Mouse (Mus musculus) intestine, postnatal 0 days (tissue): ENCODE measurements at regions not wholly inside any gene's neighbourhood (a gene's known extent, or its start where the extent isn't known, plus 50 kb on each side); places are given as distances from the start of the nearest gene placed in this dataset.

ENCODE experiments used
- ATAC-seq: fragments of 200-750 bp; cut with Nextera tagmentation; 2 replicates; pipeline ENCODE4 v1.8.0; 2017; ENCODE audit warnings: mild to moderate bottlenecking, moderate TSS enrichment, moderate library complexity
- H3K27ac ChIP-seq: fragments of 300-500 bp; sonication (generic); 2 replicates; pipeline ENCODE4 v1.5.1; 2014; ENCODE audit warnings: mild to moderate bottlenecking, low read depth, low read length, moderate library complexity
- H3K27me3 ChIP-seq: fragments of 300-500 bp; sonication (generic); replicated peaks from 2 replicates; pipeline ENCODE4 v1.6.1; 2014; ENCODE audit warnings: low read length, mixed read lengths; ENCODE audit not compliant: control insufficient read depth, insufficient read depth
- H3K36me3 ChIP-seq: fragments of 300-500 bp; sonication (generic); 2 replicates; pipeline ENCODE4 v1.6.1; 2014; ENCODE audit warnings: mild to moderate bottlenecking, moderate library complexity; ENCODE audit not compliant: control insufficient read depth, insufficient read depth
- H3K4me1 ChIP-seq: fragments of 300-500 bp; sonication (generic); replicated peaks from 2 replicates; pipeline ENCODE4 v1.6.1; 2014; ENCODE audit warnings: antibody characterized with exemption, low read length, mixed read lengths; ENCODE audit not compliant: control insufficient read depth, insufficient read depth
- H3K4me2 ChIP-seq: fragments of 300-500 bp; sonication (generic); replicated peaks from 2 replicates; pipeline ENCODE4 v1.6.1; 2014; ENCODE audit warnings: low read depth, mild to moderate bottlenecking, moderate library complexity
- H3K4me3 ChIP-seq: fragments of 300-500 bp; sonication (generic); 2 replicates; pipeline ENCODE4 v1.5.1; 2014; ENCODE audit warnings: low read depth, low read length
- H3K9ac ChIP-seq: fragments of 300-500 bp; sonication (generic); 2 replicates; pipeline ENCODE4 v1.6.1; 2014; ENCODE audit warnings: mild to moderate bottlenecking, low read depth, low read length
- H3K9me3 ChIP-seq: fragments of 300-500 bp; sonication (generic); 2 replicates; pipeline ENCODE4 v1.6.1; 2016; ENCODE audit warnings: mixed run types; ENCODE audit not compliant: control insufficient read depth
- CTCF ChIP-seq: sonication (generic); IDR thresholded peaks from 2 replicates; pipeline ENCODE4 v1.5.1; 2016; ENCODE audit warnings: low read depth, mild to moderate bottlenecking, control low read depth, antibody characterized with exemption, moderate library complexity
- WGBS: fragments of 180-500 bp; shearing (Covaris S2); extraction: QIAGEN DNeasy Blood & Tissue Kit; methylation state at CpG from one replicate; pipeline ENCODE4 v1.1.7; 2014; 5-methylcytosine and 5-hydroxymethylcytosine counted together

GRCm38 (mm10) chr6:103209202-103209601 lies 301.2 kb upstream of the Chl1 start:
- ATAC-seq, result no peak
- Histone ChIP-seq H3K4me3 (no peak overlapping the region), H3K4me2 (no peak overlapping the region), H3K36me3 (no peaks in the 10 kb centered on the region), H3K9me3 (no peaks in the 10 kb centered on the region), H3K27ac (no peak overlapping the region), H3K27me3 (no peaks in the 10 kb centered on the region), H3K9ac (no peak overlapping the region), H3K4me1 (no peaks in the 10 kb centered on the region)
- no peak for TF ChIP-seq CTCF

GRCm38 (mm10) chr6:103213160-103213559 lies 297.2 kb upstream of the Chl1 start:
- H3K36me3 ChIP-seq, result no peaks in the 10 kb centered on the region
- no peak for TF ChIP-seq CTCF
- no peaks in the 10 kb centered on the region for H3K27me3 ChIP-seq
- no peaks in the 10 kb centered on the region for H3K4me1 ChIP-seq
- no peaks in the 10 kb centered on the region for H3K9me3 ChIP-seq
- H3K4me2 ChIP-seq, result no peak overlapping the region
- no peak overlapping the region for H3K4me3 ChIP-seq
- ATAC-seq, result no peak
- H3K27ac ChIP-seq, result no peak overlapping the region
- 54% methylated on average over 6 of the region's 6 CpGs for WGBS
- H3K9ac ChIP-seq, result no peak overlapping the region

- Histone ChIP-seq H3K27me3 (no peaks in the 10 kb centered on the region), H3K9me3 (no peaks in the 10 kb centered on the region), H3K4me3 (no peak overlapping the region), H3K4me2 (no peak overlapping the region), H3K9ac (no peak overlapping the region), H3K27ac (no peak overlapping the region), H3K36me3 (no peaks in the 10 kb centered on the region), H3K4me1 (no peaks in the 10 kb centered on the region)
- TF ChIP-seq CTCF, result no peak
- ATAC-seq, result no peak
These were observed 273.5 kb upstream of the Chl1 start for GRCm38 (mm10) chr6:103236896-103237295.

- no peak overlapping the region for H3K27ac ChIP-seq
These were observed 241.4 kb upstream of the Chl1 start for GRCm38 (mm10) chr6:103268984-103269383.

DNA sequence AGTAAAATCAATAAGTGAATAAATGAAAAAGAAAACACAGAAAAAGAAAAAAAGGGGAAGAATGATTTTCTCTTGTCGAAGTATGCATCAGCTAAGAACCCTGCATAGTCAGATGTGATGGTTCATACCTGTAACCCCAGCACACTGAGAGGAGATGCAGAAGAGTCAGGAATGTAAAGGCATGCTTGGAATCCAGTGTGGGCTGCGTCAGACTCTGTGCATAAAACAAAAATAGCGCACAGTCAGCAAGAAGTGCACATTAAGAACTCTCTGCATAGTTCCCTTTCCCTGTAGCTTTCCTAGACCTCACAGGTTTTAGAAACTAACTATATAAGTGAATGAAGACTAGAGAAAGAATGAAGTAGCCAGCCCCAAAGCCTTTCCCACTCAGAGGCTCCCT lies 238.2 kb upstream of the Chl1 start:
- no peak for TF ChIP-seq CTCF
- Histone ChIP-seq H3K9ac (no peak overlapping the region), H3K36me3 (no peaks in the 10 kb centered on the region), H3K27me3 (no peaks in the 10 kb centered on the region), H3K27ac (no peak overlapping the region), H3K4me3 (no peak overlapping the region), H3K9me3 (no peaks in the 10 kb centered on the region), H3K4me1 (no peaks in the 10 kb centered on the region), H3K4me2 (no peak overlapping the region)
- 62% methylated on average over 3 of the region's 3 CpGs for WGBS
- ATAC-seq, result no peak

More at GRCm38 (mm10) chr6:103268984-103269383, 241.4 kb upstream of the Chl1 start:
- Histone ChIP-seq H3K4me1 (no peaks in the 10 kb centered on the region), H3K9ac (no peak overlapping the region), H3K4me3 (no peak overlapping the region), H3K4me2 (no peak overlapping the region), H3K9me3 (no peaks in the 10 kb centered on the region), H3K36me3 (no peaks in the 10 kb centered on the region), H3K27me3 (no peaks in the 10 kb centered on the region)
- 81% methylated on average over 5 of the region's 5 CpGs for WGBS
- TF ChIP-seq CTCF, result no peak
- no peak for ATAC-seq

- H3K4me3 ChIP-seq, result no peak overlapping the region
- no peaks in the 10 kb centered on the region for H3K4me1 ChIP-seq
- no peak for ATAC-seq
- no peaks in the 10 kb centered on the region for H3K9me3 ChIP-seq
- no peak overlapping the region for H3K27ac ChIP-seq
- no peak overlapping the region for H3K4me2 ChIP-seq
- H3K27me3 ChIP-seq, result no peaks in the 10 kb centered on the region
- WGBS, result 63% methylated on average over 4 of the region's 4 CpGs
- H3K9ac ChIP-seq, result no peak overlapping the region
- no peak for TF ChIP-seq CTCF
- H3K36me3 ChIP-seq, result no peaks in the 10 kb centered on the region
These were observed 235.3 kb upstream of the Chl1 start for GRCm38 (mm10) chr6:103275071-103275470.

DNA sequence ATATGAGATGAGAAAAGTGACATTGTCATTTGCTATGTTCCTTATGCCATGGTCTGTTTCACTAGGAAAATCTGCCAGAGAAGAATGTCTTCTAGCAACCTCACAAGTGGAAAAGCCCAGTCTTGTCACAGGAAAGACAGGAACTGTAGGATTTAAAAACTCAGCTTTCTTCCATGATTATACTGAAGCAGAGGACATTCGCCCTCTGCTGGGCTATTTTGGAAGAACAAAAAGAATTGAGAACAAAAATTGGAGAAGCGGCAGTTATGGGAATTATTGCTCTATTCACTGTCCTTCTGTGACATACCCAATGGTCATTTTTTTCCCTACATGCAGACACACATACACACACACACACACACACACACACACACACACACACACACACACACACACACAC lies 234.9 kb upstream of the Chl1 start:
- no peak overlapping the region for H3K27ac ChIP-seq
- no peaks in the 10 kb centered on the region for H3K9me3 ChIP-seq
- no peak for ATAC-seq
- H3K4me3 ChIP-seq, result no peak overlapping the region
- no peak overlapping the region for H3K4me2 ChIP-seq
- H3K27me3 ChIP-seq, result no peaks in the 10 kb centered on the region
- no peak overlapping the region for H3K9ac ChIP-seq
- H3K4me1 ChIP-seq, result no peaks in the 10 kb centered on the region
- H3K36me3 ChIP-seq, result no peaks in the 10 kb centered on the region
- WGBS, result 25% methylated on average over 2 of the region's 2 CpGs
- TF ChIP-seq CTCF, result peak; percentile 62
